Mouse (Mus musculus): ENCODE data around the gene Ccdc182.

The Ccdc182 gene

GRCm38 (mm10) chr11:88328813-88329595 is 35.1 kb downstream of the Ccdc182 start:
- no peak for DNase-seq

- DNase-seq = no peak
Measured at GRCm38 (mm10) chr11:88330799-88331198, 36.9 kb downstream of the Ccdc182 start.

DNA sequence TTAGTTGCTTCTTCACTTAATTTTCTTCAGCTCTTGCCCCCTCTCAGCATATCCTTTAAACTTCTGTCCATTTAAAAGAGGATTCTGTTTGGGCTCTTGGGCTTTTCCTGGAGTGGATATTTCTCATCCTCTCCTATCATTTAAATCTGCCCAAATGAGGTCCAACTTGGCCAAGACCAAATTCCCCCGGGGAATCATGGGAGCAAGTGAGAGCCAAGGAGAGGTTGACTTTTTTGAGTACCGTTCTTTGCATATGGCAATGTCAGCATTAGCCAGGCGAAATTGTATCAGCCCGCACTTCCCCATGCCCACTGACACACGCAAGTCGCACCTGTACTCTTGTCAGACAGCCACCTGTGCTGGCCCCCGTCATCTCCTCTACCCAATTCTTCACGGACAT is 37.9 kb downstream of the Ccdc182 start:
- no peak for DNase-seq

- no peak for DNase-seq
Measured at GRCm38 (mm10) chr11:88332309-88332934, 38.6 kb downstream of the Ccdc182 start.

DNA sequence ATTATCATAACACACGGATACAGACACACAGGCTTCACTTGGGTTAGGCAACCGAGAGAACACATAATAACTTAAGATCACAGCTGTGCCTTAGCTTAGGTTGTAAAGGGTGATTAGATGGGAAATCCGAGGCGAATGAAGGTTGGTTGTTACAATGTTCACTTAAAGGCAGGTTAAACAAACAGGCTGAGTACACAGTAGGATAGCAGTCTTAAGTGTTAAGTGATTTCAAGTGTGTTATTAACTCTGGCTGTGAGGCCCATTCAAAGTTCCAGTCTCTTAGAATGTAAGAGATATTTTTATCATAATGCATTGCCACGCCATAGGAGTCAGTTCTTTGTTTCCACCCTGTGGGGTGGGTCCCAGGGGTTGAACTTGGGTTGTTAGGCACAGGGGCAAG is 41.0 kb downstream of the Ccdc182 start:
- no peak for DNase-seq

GRCm38 (mm10) chr11:88337926-88338325 is 44.1 kb downstream of the Ccdc182 start:
- no peak for DNase-seq

Data from cerebellum, adult 11-12 months (tissue).